Mouse (Mus musculus): ENCODE measurements around the gene Itpr2.
A peak's percentile ranks its signal among the peaks of the same experiment; 100 is the strongest.

Itpr2 gene

GRCm38 (mm10) chr6:146314304-146314703, 187.7 kb downstream of the Itpr2 start:
- DNase-seq (ENCODE audit: low read depth, low spot score): no peak

- no peak for DNase-seq (ENCODE audit: low read depth, low spot score)
Observed at GRCm38 (mm10) chr6:146313396-146313795, 188.6 kb downstream of the Itpr2 start.

DNA sequence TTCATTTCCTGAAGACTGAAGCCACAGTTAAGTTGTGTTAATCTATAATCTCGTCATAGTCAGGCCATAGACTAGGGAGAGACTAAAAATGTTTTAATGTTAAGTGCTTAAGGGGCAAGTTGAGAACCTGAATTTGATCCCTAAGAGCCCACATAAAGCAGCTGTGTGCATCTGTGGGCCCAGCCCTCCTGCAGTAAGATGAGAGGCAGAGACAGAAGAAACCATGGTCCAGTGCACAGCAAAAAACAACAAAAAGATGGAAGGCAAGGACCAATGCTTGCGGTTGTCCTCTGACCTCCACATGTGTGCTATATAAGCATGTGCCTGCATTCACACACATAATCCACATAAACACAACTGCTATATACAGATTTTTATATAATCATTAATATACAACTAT, 191.8 kb downstream of the Itpr2 start:
- DNase-seq (ENCODE audit: low read depth, low spot score): no peak

DNA sequence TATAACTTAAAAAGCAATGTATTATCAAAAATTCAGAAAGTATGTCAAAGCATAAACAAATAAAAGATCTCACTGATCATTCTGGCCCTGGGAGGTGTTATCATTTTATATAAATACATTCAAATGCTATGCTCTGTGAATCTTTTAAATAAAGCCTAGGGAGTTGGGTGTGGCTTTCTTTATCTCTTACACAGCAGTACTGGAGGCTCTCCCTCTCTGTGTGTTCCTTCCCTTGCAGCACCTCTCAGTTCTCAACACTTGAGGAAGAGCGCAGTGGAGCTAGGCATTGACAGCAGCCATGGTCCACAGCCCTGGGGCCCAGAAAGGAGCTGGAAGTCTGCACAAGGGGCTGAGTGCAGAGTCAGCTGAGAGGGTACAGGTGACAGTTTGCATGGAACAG, 192.7 kb downstream of the Itpr2 start:
- DNase-seq (ENCODE audit: low read depth, low spot score): no peak

DNA sequence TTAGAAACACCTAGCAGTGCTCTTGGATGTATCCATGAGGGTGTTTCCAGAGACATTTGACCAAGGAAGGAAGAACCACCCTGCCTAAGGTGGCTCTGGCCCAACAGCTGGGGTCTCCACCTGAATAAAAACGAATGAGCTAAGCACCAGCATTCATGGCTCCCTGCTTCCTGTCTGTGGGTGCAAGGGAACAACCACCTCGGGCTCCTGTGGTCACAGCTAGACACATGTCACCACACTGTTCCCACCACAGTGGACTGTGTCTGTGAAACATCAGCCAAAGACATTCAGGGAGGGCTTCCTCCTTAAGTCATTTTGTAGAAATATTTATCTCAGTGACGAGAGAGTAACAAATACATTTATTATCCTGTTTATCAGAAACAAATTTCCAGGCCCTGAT, 196.0 kb downstream of the Itpr2 start:
- DNase-seq (ENCODE audit: low read depth, low spot score): no peak

GRCm38 (mm10) chr6:146304088-146304487, 197.9 kb downstream of the Itpr2 start:
- DNase-seq (ENCODE audit: low read depth, low spot score): no peak

GRCm38 (mm10) chr6:146303336-146303735, 198.7 kb downstream of the Itpr2 start:
- DNase-seq (ENCODE audit: low read depth, low spot score): no peak

DNA sequence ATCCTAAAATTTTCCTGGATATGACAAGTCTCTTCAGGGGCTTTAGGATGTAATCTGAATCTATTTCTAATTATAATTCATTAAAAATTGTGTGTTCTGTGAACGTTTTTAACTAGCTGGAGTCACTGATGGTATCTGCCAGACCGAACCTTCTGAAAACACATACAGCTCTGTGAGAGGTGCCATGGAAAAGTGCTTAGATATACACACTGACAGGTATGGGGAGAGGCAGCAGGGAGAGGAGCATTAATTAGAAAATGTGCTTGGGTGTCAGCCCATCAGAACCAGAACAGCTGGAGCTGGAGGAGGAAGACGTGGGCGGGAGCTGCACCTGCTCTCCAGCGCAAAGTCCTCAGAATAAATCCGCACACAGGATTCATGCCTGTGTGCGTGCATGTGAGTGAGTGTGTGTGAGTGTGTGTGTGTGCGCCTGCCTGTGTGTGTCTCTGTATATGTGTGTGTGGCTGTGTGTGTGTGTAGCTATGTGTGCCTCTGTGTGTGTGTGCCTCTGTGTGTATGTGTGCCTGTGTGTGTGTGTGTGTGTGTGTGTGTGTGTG, 199.4 kb downstream of the Itpr2 start:
- peak; percentile 60 for DNase-seq (ENCODE audit: low read depth, low spot score)

GRCm38 (mm10) chr6:146302101-146302500, 199.9 kb downstream of the Itpr2 start:
- DNase-seq (ENCODE audit: low read depth, low spot score): no peak

DNA sequence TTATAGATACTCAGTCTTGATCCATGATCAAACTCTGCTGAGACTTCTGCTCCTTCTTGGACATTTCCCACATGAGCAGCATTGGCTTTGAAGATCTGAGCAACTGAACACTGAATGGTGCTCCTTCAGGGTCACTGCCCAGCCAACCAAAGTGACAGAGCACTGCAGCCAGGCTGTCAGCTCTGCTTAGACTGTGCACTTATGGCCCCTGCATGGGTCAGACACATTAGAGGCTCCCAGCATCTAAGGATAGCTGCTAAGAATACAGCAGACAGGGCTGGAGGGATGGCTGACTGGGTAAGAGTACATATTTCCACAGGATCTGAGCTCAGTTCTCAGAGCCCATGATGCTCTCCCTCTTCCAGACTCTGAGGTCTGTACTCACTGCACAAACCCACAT, 201.1 kb downstream of the Itpr2 start:
- DNase-seq (ENCODE audit: low read depth, low spot score): no peak

- DNase-seq (ENCODE audit: low read depth, low spot score): no peak
Observed at GRCm38 (mm10) chr6:146298712-146299111, 203.3 kb downstream of the Itpr2 start.

DNA sequence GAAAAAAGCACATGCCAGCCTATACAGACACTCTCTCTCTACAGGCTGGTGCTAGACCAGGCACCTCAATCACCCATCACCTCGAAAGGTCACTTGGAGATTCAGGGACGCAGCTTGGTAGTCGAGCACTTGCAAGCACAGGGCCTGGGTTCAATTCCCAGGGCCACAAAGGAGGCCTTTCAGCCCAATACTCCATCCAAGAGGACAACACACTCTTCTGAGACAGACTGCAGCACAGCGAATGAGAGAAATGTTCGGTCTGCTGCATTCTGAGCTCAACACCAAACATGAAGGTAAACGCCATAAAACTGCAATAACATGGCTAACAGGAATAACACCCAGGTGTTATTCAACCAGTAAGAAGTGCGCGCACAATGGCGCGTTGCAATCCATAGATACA, 211.0 kb downstream of the Itpr2 start:
- no peak for DNase-seq (ENCODE audit: low read depth, low spot score)

GRCm38 (mm10) chr6:146289801-146290200, 212.2 kb downstream of the Itpr2 start:
- DNase-seq (ENCODE audit: low read depth, low spot score): no peak

DNA sequence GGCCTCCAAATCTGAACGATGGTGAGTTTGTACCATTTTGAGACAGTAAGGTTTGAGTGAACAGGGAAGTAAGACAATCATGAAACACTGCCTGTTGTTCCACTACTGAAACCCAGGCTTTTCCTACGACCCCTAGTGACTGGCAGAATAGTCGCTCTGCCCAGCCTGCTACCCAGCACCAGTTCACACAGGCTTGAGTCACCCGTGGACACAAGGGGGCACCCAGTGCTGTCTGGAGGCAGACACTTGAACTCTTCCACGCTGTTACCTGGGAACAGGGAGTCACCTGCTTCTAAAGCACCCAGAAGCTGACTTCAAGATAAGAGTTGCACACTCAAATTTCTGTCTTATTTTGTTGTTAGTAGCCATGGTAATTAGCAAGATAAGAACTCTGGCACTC, 213.8 kb downstream of the Itpr2 start:
- DNase-seq (ENCODE audit: low read depth, low spot score): no peak

- DNase-seq (ENCODE audit: low read depth, low spot score): no peak
Observed at GRCm38 (mm10) chr6:146284921-146285565, 217.0 kb downstream of the Itpr2 start.

GRCm38 (mm10) chr6:146283981-146284380, 218.0 kb downstream of the Itpr2 start:
- DNase-seq (ENCODE audit: low read depth, low spot score): no peak

- peak; percentile 96 for DNase-seq (ENCODE audit: low read depth, low spot score)
Observed at GRCm38 (mm10) chr6:146282061-146282659, 219.9 kb downstream of the Itpr2 start.

GRCm38 (mm10) chr6:146281176-146281899, 220.7 kb downstream of the Itpr2 start:
- no peak for DNase-seq (ENCODE audit: low read depth, low spot score)

- DNase-seq (ENCODE audit: low read depth, low spot score): no peak
Observed at GRCm38 (mm10) chr6:146273256-146273655, 228.8 kb downstream of the Itpr2 start.

DNA sequence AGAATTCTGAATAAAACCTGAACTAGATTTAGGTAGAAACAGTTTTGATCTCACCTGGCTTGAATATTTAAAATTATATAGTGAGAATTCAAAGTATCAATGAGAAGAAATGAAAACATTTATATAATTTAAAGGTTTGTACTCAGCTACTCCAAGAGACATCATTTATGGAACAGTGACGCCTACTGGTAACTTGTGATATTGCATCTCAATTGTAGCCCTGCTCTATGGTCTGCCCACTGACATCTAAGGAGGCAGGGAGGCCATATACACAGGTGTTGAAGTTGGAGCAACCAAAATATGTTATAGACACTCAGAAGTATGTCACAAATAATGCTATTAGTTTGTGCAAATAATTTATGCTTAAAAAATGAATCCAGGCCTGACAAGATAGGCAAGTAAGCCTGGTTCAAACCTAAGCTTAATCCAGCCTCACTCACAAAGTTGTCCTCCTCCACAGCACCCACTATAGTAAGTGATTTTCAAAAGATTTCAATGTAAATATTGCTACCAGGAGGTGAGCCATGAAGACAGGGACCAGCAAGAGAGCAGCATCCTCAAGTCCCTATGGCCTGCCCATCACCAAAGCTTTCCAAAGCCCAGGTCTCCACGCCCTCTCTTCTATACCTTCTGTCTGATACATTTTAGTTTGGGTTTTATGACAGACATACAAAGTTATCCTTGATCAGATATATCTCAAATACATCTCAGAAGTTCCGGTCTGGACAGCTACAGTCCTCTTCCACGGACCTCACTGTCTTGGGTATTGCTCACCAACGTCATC, 229.6 kb downstream of the Itpr2 start:
- DNase-seq (ENCODE audit: low read depth, low spot score): no peak

DNA sequence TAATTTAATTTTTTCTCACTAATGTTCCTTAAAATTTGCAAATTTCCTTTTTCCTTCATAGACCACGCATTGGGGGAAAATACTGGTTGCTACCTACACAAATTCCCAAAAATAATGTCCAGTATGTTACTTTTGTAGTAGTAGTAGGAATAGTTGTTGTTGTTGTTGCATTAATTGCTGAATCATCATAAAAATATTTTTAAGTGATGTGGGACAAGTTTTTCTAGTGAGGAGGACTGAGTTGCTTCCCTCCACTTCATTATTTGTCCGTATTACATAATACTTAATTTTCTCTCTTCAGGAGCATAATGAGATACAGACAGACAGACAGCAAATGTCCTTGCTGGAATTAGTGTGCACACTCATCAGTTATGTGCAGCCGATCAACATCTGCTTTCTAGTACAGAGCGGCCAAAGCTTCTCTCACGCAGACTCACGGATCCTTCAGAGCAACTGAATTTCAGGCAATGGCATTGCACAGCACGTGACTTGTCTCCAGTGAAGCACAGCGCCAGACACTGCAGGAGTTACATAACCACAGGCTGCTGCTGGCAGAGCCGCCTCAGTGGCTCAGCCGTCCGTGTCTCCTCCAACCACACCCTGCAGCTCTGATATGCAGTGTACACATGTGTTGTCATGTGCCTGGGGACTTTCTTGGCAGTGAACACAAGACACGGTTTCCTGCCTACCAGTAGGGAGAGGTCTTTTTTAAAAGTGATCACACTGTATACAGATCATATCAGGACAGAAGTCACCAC, 231.1 kb downstream of the Itpr2 start:
- DNase-seq (ENCODE audit: low read depth, low spot score): peak; percentile 74

Measured in telencephalon, adult 2 months (tissue).